ENCODE assay signal across 9 mouse cellular contexts in the genomic region with DNA sequence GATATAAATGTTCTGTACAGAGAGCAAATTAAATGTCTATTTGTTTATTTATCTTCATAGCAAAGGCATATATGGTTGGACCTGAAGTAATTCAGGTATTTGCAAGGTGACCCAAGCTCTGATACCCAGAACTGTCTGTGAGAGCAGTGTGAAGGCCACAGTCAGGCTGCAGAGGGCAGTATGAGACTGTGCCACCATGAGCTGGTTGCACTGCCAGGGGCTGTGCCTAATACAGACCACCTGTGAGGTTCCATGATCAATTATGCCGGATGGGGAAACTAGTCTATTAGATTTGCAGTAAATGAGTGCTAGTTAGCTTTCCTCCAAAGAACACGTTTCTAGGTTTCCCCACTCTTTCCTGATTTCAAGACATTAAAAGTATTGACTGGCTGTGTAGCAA.
DNase-seq lines count a peak whose midpoint lies in the region; ATAC-seq and TF ChIP-seq lines count a peak whose summit lies in the region.
"Had no signal": no experiment of that assay in that cellular context is flagged by ENCODE, and none has a peak within 500 bp of the region (broad histone marks: within the 10 kb centered on the region; RNA-seq: fewer than 3 reads in every experiment).

No protein-coding gene starts in this region.

- peak; percentile 48; the same call in 1 of the 2 replicates for TF ChIP-seq CTCF in lung, adult 2 months (IDR thresholded peaks at IDR 0.05; ENCODE audit: insufficient read depth, low read length)

- no peak overlapping the region for H3K9ac ChIP-seq in hindbrain, embryonic 13.5 days
- no peak overlapping the region for H3K9ac ChIP-seq in neural tube, embryonic 11.5 days (ENCODE audit: low read length)

- no peaks in the 10 kb centered on the region for H3K36me3 ChIP-seq in hindbrain, embryonic 13.5 days
- no peaks in the 10 kb centered on the region for H3K36me3 ChIP-seq in neural tube, embryonic 11.5 days (ENCODE audit: control insufficient read depth, insufficient read depth, low read length)

- no peaks in the 10 kb centered on the region for H3K9me3 ChIP-seq in hindbrain, embryonic 13.5 days
- H3K9me3 ChIP-seq in neural tube, embryonic 11.5 days (ENCODE audit: control insufficient read depth, low read length): no peaks in the 10 kb centered on the region

- 0 out of 2 replicates have a peak, but pooled peaks have one; percentile 77 for ATAC-seq in hindbrain, embryonic 13.5 days (ENCODE audit: low FRiP score)
- ATAC-seq in neural tube, embryonic 11.5 days (ENCODE audit: insufficient read depth, low FRiP score, low TSS enrichment): peak; percentile 80

- H3K4me1 ChIP-seq in lung, adult 2 months (ENCODE audit: control insufficient read depth, insufficient read depth, low read length): no peaks in the 10 kb centered on the region
- peaks cover 10% of the 10 kb centered on the region for H3K4me1 ChIP-seq in hindbrain, embryonic 13.5 days (replicated peaks)
- no peaks in the 10 kb centered on the region; the same call in 1 of the 2 replicates for H3K4me1 ChIP-seq in neural tube, embryonic 11.5 days (ENCODE audit: control insufficient read depth, insufficient read depth, low read length)

- no peak overlapping the region for H3K27ac ChIP-seq in hindbrain, embryonic 13.5 days
- H3K27ac ChIP-seq in neural tube, embryonic 11.5 days (ENCODE audit: low read depth, low read length): no peak overlapping the region

- no peak overlapping the region for H3K4me3 ChIP-seq in lung, adult 2 months (replicated peaks; ENCODE audit: extremely low read depth, low read depth, low read length)
- H3K4me3 ChIP-seq in hindbrain, embryonic 13.5 days: no peak overlapping the region
- no peak overlapping the region for H3K4me3 ChIP-seq in neural tube, embryonic 11.5 days (ENCODE audit: low read depth, low read length)
- H3K4me3 ChIP-seq: erythroblast, embryonic 14.5 days had no signal

- no peaks in the 10 kb centered on the region for H3K27me3 ChIP-seq in hindbrain, embryonic 13.5 days
- no peaks in the 10 kb centered on the region for H3K27me3 ChIP-seq in neural tube, embryonic 11.5 days (ENCODE audit: control insufficient read depth, insufficient read depth, low read length)

- 54% methylated on average over 2 of the region's 2 CpGs for WGBS in lung, adult 2 months
- 34% methylated on average over 2 of the region's 2 CpGs for WGBS in hindbrain, embryonic 13.5 days
- 37% methylated on average over 2 of the region's 2 CpGs for WGBS in neural tube, embryonic 11.5 days

- TF ChIP-seq POLR2A in lung, adult 2 months (IDR thresholded peaks at IDR 0.05; ENCODE audit: borderline replicate concordance, extremely low read depth, low read depth, low read length): no peak

- DNase-seq in cerebellum, adult 8-10 months: peak; percentile 1
- no peak for DNase-seq in cerebellum, adult 11 months
- DNase-seq in lung, adult 2 months: no peak
- no peak for DNase-seq in lung, postnatal 25 days (ENCODE audit: low spot score)
- peak; percentile 43 for DNase-seq in neural tube, embryonic 11.5 days (ENCODE audit: low spot score)
- no peak for DNase-seq in urinary bladder, postnatal 4 days (ENCODE audit: low spot score in 2 of 2)
- DNase-seq in heart, postnatal 36 days: no peak

- H3K4me2 ChIP-seq in hindbrain, embryonic 13.5 days: no peak overlapping the region
- no peak overlapping the region for H3K4me2 ChIP-seq in neural tube, embryonic 11.5 days (ENCODE audit: low read depth)

- intact Hi-C loops in heart, postnatal 36 days (cut with DNase I): loop anchor here (5.0 to 10.0 kb wide), 2 partner anchors 680 to 1557 kb away; no protein-coding TSS in a partner anchor

Comparison
In these comparisons a context has a peak if more than half of its experiments do, and no peak if none do; other contexts are left out.
1. DNase-seq: peak in cerebellum, adult 8-10 months (single experiment) and neural tube, embryonic 11.5 days (single experiment); none in cerebellum, adult 11 months (single experiment), lung, adult 2 months (single experiment), lung, postnatal 25 days (single experiment), urinary bladder, postnatal 4 days (0 of 2) and heart, postnatal 36 days (0 of 2).